Mouse (Mus musculus): ENCODE results near the gene Phtf2.

The Phtf2 gene

DNA sequence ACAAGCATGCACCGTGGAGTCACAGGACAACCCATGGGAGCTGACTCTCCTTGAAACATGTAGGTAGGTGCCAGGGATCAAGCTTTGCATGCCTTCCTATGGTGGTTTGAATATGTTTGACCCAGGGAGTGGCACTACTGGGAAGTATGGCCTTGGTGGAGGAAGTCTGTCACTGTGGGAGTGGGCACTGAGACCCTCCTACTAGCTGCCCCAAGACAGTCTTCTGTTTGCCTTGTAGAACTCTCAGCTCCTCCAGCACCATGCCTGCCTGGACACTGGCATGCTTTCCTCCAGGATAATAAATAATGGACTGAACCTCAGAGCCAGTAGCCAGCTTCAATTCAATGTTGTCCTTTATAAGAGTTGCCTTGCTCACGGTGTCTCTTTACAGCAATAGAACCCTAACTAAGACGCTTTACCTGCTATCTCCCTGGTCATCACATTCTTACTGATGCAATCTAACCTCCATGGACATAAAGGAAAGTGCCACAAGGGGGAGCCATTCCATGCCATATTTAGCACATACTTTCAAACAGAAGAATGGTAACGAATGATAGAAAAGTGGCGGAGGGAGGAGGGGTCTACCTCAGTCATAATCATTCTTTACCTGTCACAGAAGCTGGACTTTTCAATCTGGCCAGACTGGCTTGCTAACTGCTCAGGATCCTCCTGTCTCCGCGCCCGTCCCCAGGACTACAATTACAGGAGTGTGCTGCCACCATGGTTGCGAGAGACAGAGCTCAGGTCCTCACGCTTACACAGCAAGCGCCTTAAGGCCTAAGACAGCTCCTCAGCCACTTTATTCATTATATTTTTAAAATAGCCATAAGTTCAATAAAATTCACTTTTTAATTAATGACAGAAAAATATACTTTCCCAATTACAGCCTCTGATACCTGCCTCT is 31.7 kb upstream of the Phtf2 start:
- Histone ChIP-seq H3K27me3 (ENCODE audit: insufficient read depth, low read length) (no peaks in the 10 kb centered on the region), H3K4me3 (replicated peaks; ENCODE audit: low read length) (no peak overlapping the region), H3K4me1 (replicated peaks; ENCODE audit: low read depth, low read length) (peaks cover 30% of the 10 kb centered on the region), H3K36me3 (ENCODE audit: insufficient read depth, low read length) (peaks cover 9% of the 10 kb centered on the region; the same call in 1 of the 2 replicates), H3K9me3 (ENCODE audit: low read length) (no peaks in the 10 kb centered on the region)
- TF ChIP-seq CTCF (conservative IDR thresholded peaks at IDR 0.05; ENCODE audit: low read length) (peak; percentile 81), POU5F1 (IDR thresholded peaks at IDR 0.05; ENCODE audit: borderline replicate concordance, low read length) (no peak)

DNA sequence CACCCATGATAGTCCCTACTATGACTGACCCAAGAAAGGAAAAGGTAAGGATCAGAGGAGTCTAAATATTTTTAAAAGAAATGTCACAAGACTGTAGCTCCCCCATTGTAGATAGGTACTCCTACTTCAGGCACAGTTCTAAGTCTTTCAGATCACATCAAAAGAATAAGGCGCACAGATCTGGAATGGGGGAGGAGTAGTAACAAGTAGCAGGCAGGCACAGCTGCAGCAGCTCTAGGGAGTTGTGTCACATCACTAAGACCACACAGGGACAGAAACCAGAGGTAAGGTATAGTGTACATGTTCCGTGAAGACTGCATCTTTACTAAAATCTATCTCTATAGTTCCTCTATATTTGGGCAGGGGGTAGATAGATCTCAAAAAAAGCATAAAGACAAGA is 29.8 kb upstream of the Phtf2 start:
- no peak overlapping the region for H3K4me3 ChIP-seq (replicated peaks; ENCODE audit: low read length)
- H3K4me1 ChIP-seq (replicated peaks; ENCODE audit: low read depth, low read length) = peaks cover 36% of the 10 kb centered on the region
- no peaks in the 10 kb centered on the region for H3K9me3 ChIP-seq (ENCODE audit: low read length)
- H3K27me3 ChIP-seq (ENCODE audit: insufficient read depth, low read length) = no peaks in the 10 kb centered on the region
- peaks cover 16% of the 10 kb centered on the region for H3K36me3 ChIP-seq (ENCODE audit: insufficient read depth, low read length)
- TF ChIP-seq NANOG (IDR thresholded peaks at IDR 0.05; ENCODE audit: borderline replicate concordance, low read length) (no peak), POU5F1 (IDR thresholded peaks at IDR 0.05; ENCODE audit: borderline replicate concordance, low read length) (no peak), CTCF (conservative IDR thresholded peaks at IDR 0.05; ENCODE audit: low read length) (no peak)

DNA sequence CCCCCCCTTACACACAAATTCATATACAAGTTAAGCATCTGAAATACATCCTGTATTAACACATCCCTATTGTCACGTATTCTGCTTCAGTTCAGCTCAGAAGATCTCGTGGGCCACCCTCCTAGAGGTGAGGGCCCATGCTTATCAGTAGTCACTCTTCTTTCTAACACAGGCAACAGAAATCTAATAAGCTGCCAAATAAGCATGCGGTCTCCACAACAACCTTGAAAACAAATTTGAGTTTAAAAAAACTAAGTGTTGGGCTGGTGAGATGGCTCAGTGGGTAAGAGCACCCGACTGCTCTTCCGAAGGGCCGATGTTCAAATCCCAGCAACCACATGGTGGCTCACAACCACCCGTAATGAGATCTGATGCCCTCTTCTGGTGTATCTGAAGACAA is 24.3 kb upstream of the Phtf2 start:
- TF ChIP-seq POU5F1 (IDR thresholded peaks at IDR 0.05; ENCODE audit: borderline replicate concordance, low read length) = no peak
- TF ChIP-seq CTCF (conservative IDR thresholded peaks at IDR 0.05; ENCODE audit: low read length) = no peak
- no peak for TF ChIP-seq NANOG (IDR thresholded peaks at IDR 0.05; ENCODE audit: borderline replicate concordance, low read length)
- H3K9me3 ChIP-seq (ENCODE audit: low read length) = no peaks in the 10 kb centered on the region
- H3K36me3 ChIP-seq (ENCODE audit: insufficient read depth, low read length) = peaks cover 63% of the 10 kb centered on the region
- H3K27me3 ChIP-seq (ENCODE audit: insufficient read depth, low read length) = no peaks in the 10 kb centered on the region
- H3K4me3 ChIP-seq (replicated peaks; ENCODE audit: low read length) = no peak overlapping the region
- H3K4me1 ChIP-seq (replicated peaks; ENCODE audit: low read depth, low read length) = peaks cover 11% of the 10 kb centered on the region; the same call in 1 of the 2 replicates

DNA sequence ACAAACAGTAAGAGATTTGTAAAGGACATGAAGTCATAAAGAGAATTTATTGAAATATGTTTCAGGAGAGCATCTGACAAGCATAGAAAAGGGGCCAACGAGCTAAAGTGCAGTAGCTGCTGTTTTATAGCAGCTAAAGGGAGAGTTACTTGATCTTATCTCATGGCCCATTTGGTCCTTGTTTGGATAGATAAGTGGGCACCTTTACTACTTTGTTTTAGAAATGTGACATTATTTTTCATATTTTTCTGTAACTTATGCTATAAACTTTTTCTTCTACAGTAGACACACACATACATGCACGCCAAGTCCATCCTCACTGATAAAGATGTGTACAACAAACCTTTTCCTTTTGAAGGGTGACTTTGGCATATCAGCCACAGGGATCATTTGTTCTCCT is 23.5 kb upstream of the Phtf2 start:
- Histone ChIP-seq H3K27me3 (ENCODE audit: insufficient read depth, low read length) (no peaks in the 10 kb centered on the region), H3K4me1 (replicated peaks; ENCODE audit: low read depth, low read length) (peaks cover 18% of the 10 kb centered on the region), H3K4me3 (replicated peaks; ENCODE audit: low read length) (no peak overlapping the region), H3K9me3 (ENCODE audit: low read length) (no peaks in the 10 kb centered on the region), H3K36me3 (ENCODE audit: insufficient read depth, low read length) (peaks cover 71% of the 10 kb centered on the region)
- TF ChIP-seq POU5F1 (IDR thresholded peaks at IDR 0.05; ENCODE audit: borderline replicate concordance, low read length) (no peak), CTCF (conservative IDR thresholded peaks at IDR 0.05; ENCODE audit: low read length) (no peak), NANOG (IDR thresholded peaks at IDR 0.05; ENCODE audit: borderline replicate concordance, low read length) (no peak)

DNA sequence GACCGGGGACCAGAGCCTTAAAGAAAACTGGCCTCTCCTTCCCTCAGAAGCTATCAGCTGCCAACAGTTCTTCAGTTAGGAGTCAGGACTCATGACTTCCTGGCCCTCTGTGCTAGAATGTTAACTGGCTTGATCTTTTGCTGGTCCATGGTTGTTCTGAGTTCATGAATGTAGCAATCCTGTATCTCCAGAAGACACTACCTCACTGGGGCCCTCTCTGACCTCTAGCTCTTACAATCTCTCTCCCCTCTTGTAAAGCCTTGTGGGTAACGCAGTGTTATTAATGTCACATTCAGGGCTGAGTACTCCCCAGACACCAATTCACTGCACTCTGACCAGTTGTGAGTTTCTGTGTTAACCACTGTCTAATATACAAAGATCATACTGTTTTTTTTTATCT is 22.7 kb upstream of the Phtf2 start:
- no peaks in the 10 kb centered on the region for H3K27me3 ChIP-seq (ENCODE audit: insufficient read depth, low read length)
- H3K9me3 ChIP-seq (ENCODE audit: low read length) = no peaks in the 10 kb centered on the region
- H3K4me3 ChIP-seq (replicated peaks; ENCODE audit: low read length) = no peak overlapping the region
- H3K36me3 ChIP-seq (ENCODE audit: insufficient read depth, low read length) = peaks cover 73% of the 10 kb centered on the region
- no peak for TF ChIP-seq POU5F1 (IDR thresholded peaks at IDR 0.05; ENCODE audit: borderline replicate concordance, low read length)
- no peak for TF ChIP-seq NANOG (IDR thresholded peaks at IDR 0.05; ENCODE audit: borderline replicate concordance, low read length)
- no peak for TF ChIP-seq CTCF (conservative IDR thresholded peaks at IDR 0.05; ENCODE audit: low read length)
- H3K4me1 ChIP-seq (replicated peaks; ENCODE audit: low read depth, low read length) = peaks cover 22% of the 10 kb centered on the region

DNA sequence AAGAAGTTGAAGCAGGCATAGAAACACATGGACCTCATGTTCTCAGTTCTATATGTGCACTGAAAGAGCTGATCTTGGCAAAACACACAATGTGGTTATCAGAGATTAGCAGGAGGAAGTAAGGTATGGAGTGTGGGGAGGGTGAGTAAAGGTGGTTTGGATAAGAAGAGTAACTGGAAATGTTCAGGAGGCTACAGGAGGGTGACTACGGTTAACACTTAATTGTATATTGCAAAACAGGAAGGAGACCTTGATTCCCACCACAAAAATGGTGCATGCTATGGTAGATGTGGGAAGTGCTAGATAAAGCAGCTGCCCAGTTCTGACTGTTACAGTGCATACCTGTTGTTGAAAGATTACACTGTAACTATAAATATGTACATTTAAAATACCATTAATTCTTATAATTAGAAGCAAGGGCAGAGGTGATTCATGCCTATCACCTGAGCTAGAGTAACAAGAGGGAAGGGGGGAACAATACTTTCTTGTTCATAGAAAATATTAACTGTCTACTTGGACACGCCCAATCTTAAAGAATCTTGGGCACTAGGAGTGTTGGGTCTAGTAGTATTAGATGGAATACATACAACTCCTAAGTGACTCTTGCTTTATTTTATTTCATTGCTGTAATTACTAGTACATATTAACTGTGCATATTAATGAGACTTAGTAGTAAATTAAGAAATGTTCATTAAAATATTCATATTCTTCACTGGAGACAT is 15.7 kb upstream of the Phtf2 start:
- Histone ChIP-seq H3K27me3 (ENCODE audit: insufficient read depth, low read length) (no peaks in the 10 kb centered on the region), H3K4me1 (replicated peaks; ENCODE audit: low read depth, low read length) (peaks cover 17% of the 10 kb centered on the region), H3K4me3 (replicated peaks; ENCODE audit: low read length) (no peak overlapping the region), H3K9me3 (ENCODE audit: low read length) (no peaks in the 10 kb centered on the region), H3K36me3 (ENCODE audit: insufficient read depth, low read length) (peaks cover 72% of the 10 kb centered on the region)
- no peak for TF ChIP-seq POU5F1 (IDR thresholded peaks at IDR 0.05; ENCODE audit: borderline replicate concordance, low read length)
- no peak for TF ChIP-seq CTCF (conservative IDR thresholded peaks at IDR 0.05; ENCODE audit: low read length)
- no peak for TF ChIP-seq NANOG (IDR thresholded peaks at IDR 0.05; ENCODE audit: borderline replicate concordance, low read length)

DNA sequence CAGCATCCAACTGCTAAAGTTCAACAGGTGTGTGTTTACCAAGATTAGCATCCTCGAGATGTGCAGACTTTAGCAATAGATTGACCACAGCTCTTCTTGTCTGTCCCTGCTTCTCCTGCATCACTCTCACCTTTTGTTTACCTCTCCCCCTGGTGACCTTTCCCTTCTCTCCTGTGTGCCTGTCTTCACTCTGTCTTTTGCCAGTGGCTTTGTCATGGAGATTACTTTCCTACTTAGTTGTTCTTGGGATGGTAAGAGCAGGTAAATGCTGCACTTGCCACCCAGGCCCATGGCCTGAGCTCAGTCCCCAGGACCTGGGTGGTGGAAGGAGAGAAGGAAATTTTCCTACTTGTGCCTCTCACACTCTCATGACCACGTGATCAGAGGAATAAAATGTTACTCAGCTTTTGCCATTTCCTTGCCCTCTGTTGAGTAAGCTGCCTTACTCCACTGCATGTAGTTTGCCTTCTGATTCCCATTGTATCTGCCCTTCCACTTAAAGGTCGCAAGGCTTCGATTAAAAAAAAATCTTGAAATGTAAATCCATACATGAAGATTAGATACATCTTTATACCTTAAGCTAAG is 2.2 kb upstream of the Phtf2 start:
- peaks cover 31% of the 10 kb centered on the region for H3K36me3 ChIP-seq (ENCODE audit: insufficient read depth, low read length)
- H3K4me3 ChIP-seq (replicated peaks; ENCODE audit: low read length) = peak overlapping the region; percentile 96
- no peaks in the 10 kb centered on the region for H3K27me3 ChIP-seq (ENCODE audit: insufficient read depth, low read length)
- peaks cover 66% of the 10 kb centered on the region for H3K4me1 ChIP-seq (replicated peaks; ENCODE audit: low read depth, low read length)
- no peaks in the 10 kb centered on the region for H3K9me3 ChIP-seq (ENCODE audit: low read length)
- no peak for TF ChIP-seq NANOG (IDR thresholded peaks at IDR 0.05; ENCODE audit: borderline replicate concordance, low read length)
- TF ChIP-seq POU5F1 (IDR thresholded peaks at IDR 0.05; ENCODE audit: borderline replicate concordance, low read length) = peak; percentile 82; the same call in 1 of the 2 replicates

Measured in E14TG2a.4 (cell line).